Mouse (Mus musculus) kidney, adult 2 months (tissue): ENCODE measurements around the gene Ston1. TPM values are rescaled to one million over a fixed set of nuclear protein-coding genes. Genes with fewer than 3 reads are reported as not detected.

ENCODE experiments used
- DNase-seq: peaks from one replicate; pipeline ENCODE4 v3.0.0; 2021
- H3K27ac ChIP-seq: fragments of 200-500 bp; 2 replicates; pipeline ENCODE4 v1.5.1; 2012; ENCODE audit warnings: low read depth, low read length, control low read depth, inconsistent platforms; ENCODE audit not compliant: insufficient read depth
- H3K27me3 ChIP-seq: fragments of 200-500 bp; replicated peaks from 2 replicates; pipeline ENCODE4 v1.6.1; 2012; ENCODE audit warnings: mild to moderate bottlenecking, moderate library complexity, low read length, inconsistent platforms; ENCODE audit not compliant: control insufficient read depth, insufficient read depth
- H3K36me3 ChIP-seq: fragments of 200-500 bp; 2 replicates; pipeline ENCODE4 v1.6.1; 2012; ENCODE audit warnings: mild to moderate bottlenecking, moderate library complexity, low read length, inconsistent platforms; ENCODE audit not compliant: control insufficient read depth, insufficient read depth
- H3K4me1 ChIP-seq: fragments of 200-500 bp; 2 replicates; pipeline ENCODE4 v1.6.1; 2011; ENCODE audit warnings: low read length; ENCODE audit not compliant: control insufficient read depth, insufficient read depth
- H3K4me3 ChIP-seq: fragments of 200-500 bp; 2 replicates; pipeline ENCODE4 v1.5.1; 2011; ENCODE audit warnings: mild to moderate bottlenecking, low read depth, low read length, control low read depth; ENCODE audit not compliant: insufficient read depth
- CTCF ChIP-seq: fragments of 200-500 bp; conservative IDR thresholded peaks from 2 replicates; pipeline ENCODE4 v1.5.1; 2011; ENCODE audit warnings: low read depth, mild to moderate bottlenecking, control low read depth, low read length, moderate library complexity, mixed read lengths; ENCODE audit not compliant: insufficient read depth, insufficient read length
- POLR2A ChIP-seq: fragments of 200-500 bp; IDR thresholded peaks from one replicate; pipeline ENCODE4 v1.6.1; 2011; ENCODE audit warnings: low read depth, low read length, control low read depth
- WGBS: fragments of 180-500 bp; shearing (Covaris S2); methylation state at CpG from one replicate; pipeline ENCODE4 v1.1.7; 2018; 5-methylcytosine and 5-hydroxymethylcytosine counted together
- polyA plus RNA-seq: library from polyadenylated mRNA; depleted of rRNA; stranded (reverse); fragments of >200 nt; gene quantifications from 2 replicates; pipeline ENCODE4 v1.2.3, GENCODE M21; 2012

The Ston1 gene
- polyA plus RNA-seq, 1 experiment, result 25.6 TPM

DNA sequence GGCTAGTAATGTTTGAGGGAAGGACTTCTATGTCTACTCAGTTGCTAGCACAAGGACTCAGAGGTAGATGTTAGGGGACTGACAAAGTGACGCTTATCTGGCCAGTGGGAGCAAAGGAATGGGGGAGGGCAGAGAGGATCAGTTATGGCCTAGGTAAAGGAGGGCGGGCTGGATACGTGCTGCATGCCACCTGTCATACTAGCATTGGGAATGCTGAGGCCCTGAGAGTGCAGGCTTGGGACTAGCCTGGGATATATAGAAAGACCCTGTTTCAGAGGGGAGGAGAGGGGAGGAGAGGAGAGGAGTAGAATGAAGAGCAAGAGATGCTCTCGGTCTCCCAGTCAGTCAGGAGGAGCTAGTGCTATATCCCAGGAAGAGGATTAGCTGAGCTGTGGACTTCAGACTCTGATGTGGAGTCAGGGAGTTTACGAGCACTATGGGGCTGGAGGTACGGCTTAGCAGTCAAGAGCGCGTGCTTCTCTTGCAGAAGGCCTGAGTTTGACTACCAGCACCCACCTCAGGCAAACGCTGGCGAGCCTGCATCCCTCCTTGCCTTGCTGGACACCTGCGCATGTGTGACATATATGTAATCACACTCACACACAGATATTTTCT, 43.9 kb upstream of the Ston1 start:
- peak overlapping the region; percentile 67 for H3K27ac ChIP-seq
- no peaks in the 10 kb centered on the region for H3K36me3 ChIP-seq
- H3K4me3 ChIP-seq, result no peak overlapping the region
- no peak for TF ChIP-seq POLR2A
- no peak for TF ChIP-seq CTCF
- H3K4me1 ChIP-seq, result peaks cover 33% of the 10 kb centered on the region
- whole genome bisulfite sequencing, result 66% methylated on average over 11 of the region's 11 CpGs
- peak; percentile 65 for DNase-seq
- H3K27me3 ChIP-seq, result no peaks in the 10 kb centered on the region

DNA sequence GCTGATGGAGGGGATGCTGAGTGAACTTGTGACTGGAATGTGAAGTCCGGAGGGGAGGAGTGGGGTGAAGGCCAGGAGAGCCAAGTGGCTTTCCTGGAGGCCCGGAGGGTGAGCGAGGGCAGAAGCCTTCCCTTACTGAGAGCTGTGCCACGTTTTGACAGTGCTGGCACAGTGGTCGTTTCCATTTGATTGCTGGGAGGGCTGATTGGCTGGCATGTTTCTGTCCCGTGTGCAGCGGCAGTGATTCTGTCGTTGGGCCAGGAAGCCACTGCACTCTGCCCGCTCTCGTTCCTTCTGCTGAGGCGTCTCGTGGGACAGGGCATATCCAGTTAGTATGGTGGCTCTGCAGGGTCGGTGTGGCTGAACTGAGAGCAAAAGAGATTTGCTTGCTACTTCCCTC, 41.3 kb upstream of the Ston1 start:
- Histone ChIP-seq H3K4me3 (no peak overlapping the region), H3K36me3 (no peaks in the 10 kb centered on the region), H3K27me3 (no peaks in the 10 kb centered on the region), H3K27ac (peak overlapping the region; percentile 61), H3K4me1 (peaks cover 36% of the 10 kb centered on the region)
- TF ChIP-seq CTCF (no peak), POLR2A (no peak)
- 55% methylated on average over 13 of the region's 13 CpGs for WGBS
- DNase-seq, result no peak

- Histone ChIP-seq H3K36me3 (no peaks in the 10 kb centered on the region), H3K27me3 (no peaks in the 10 kb centered on the region), H3K27ac (no peak overlapping the region), H3K4me1 (peaks cover 36% of the 10 kb centered on the region), H3K4me3 (no peak overlapping the region)
- 85% methylated on average over 4 of the region's 4 CpGs for WGBS
- no peak for DNase-seq
- TF ChIP-seq CTCF (no peak), POLR2A (no peak)
Measured at GRCm38 (mm10) chr17:88556688-88557087, 40.8 kb upstream of the Ston1 start.

DNA sequence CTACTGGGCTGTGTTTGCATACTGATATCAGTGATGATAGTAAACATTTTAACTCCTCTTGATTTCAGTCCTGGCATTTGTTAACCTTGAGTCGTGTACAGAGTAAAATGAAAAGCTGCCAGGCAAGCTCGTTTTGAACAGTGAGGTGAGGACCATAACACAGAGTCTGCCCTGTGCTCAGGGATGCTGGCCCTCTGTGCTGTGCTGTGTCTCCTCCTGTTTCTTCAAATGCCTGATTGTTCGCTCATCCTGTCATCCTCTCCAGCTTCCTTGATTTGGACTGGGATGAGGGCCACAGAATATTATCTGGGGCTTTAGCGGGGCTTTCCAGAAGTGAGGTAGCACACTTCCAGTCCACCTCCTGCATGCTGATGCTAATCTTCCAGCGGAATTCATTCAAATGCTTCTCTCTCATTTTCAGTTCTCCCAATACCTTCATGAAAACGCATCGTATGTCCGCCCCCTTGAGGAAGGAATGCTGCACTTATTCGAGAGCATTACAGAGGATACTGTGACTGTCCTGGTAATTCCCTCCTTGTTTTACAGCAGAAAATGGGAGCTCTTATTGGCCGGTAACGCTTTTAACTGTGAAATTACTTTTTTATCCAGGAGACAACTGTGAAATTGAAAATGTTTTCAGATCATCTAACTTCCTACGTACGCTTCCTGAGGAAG, 39.2 kb upstream of the Ston1 start:
- Histone ChIP-seq H3K36me3 (no peaks in the 10 kb centered on the region; the same call in 1 of the 2 replicates), H3K27me3 (no peaks in the 10 kb centered on the region), H3K4me1 (peaks cover 24% of the 10 kb centered on the region), H3K4me3 (no peak overlapping the region), H3K27ac (no peak overlapping the region)
- peak; percentile 91 for DNase-seq
- TF ChIP-seq CTCF (peak; percentile 43; the same call in 1 of the 2 replicates), POLR2A (no peak)
- WGBS, result 30% methylated on average over 13 of the region's 13 CpGs

DNA sequence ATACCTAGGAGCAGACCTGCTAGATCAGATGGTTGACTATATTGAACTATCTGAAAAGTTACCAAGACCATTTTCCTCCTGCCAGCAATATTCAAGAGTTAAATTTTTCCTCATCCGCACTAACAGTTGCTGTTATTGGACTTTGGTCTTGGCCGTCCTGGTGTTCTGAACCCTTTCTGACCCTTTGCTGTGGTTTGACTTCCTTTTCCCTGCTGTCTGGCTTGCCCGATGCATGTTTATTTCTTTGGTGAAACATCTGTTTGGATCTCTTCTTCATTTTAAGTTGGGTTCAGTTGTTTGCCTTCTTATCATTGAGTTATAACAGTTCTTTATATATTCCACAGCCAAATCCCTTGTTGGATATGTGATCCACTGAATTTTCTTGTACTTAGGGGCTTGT, 33.9 kb upstream of the Ston1 start:
- TF ChIP-seq POLR2A, result no peak
- TF ChIP-seq CTCF, result no peak
- Histone ChIP-seq H3K4me3 (no peak overlapping the region), H3K4me1 (peaks cover 9% of the 10 kb centered on the region), H3K36me3 (peaks cover 3% of the 10 kb centered on the region), H3K27me3 (no peaks in the 10 kb centered on the region), H3K27ac (peak overlapping the region; percentile 69; the same call in 1 of the 2 replicates)
- DNase-seq, result peak; percentile 88
- WGBS, result 40% methylated on average over 3 of the region's 3 CpGs

DNA sequence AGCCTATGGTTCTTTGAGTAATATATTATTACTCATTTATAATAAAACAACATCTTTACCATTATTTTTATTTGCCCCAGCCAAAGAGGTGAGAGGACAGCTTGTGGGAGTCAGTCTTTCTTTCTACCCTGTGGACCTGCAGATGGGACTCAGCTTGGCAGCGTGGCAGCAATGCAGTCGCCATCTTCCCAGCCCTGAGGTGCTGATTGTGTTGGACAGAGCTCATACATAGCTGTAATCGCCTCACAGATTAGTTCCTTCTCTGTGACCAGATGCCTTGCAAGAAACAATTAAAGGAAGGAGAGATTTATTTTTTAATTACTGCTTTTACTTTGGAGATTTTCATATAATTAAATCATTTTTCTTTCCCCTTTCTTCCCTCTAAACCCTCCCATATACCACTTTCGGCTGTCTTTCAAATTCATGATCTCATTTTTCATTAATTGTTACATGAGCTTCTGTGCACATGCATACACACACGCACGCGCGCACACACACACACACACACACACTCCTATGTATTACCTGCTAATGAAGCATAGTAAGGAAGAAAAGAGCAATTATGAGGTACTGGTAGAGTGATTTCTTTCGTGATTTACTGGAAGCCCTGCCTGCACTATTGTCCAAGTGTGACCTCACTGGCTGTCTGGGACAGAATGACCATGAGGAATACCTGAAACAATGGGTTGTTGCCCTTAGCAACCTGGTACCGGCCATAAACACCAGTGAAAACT, 27.5 kb upstream of the Ston1 start:
- WGBS, result 85% methylated on average over 10 of the region's 10 CpGs
- no peak for TF ChIP-seq POLR2A
- no peak for TF ChIP-seq CTCF
- H3K27me3 ChIP-seq, result no peaks in the 10 kb centered on the region
- H3K36me3 ChIP-seq, result peaks cover 7% of the 10 kb centered on the region
- no peak for DNase-seq
- H3K27ac ChIP-seq, result no peak overlapping the region
- no peaks in the 10 kb centered on the region; the same call in 1 of the 2 replicates for H3K4me1 ChIP-seq
- H3K4me3 ChIP-seq, result no peak overlapping the region

DNA sequence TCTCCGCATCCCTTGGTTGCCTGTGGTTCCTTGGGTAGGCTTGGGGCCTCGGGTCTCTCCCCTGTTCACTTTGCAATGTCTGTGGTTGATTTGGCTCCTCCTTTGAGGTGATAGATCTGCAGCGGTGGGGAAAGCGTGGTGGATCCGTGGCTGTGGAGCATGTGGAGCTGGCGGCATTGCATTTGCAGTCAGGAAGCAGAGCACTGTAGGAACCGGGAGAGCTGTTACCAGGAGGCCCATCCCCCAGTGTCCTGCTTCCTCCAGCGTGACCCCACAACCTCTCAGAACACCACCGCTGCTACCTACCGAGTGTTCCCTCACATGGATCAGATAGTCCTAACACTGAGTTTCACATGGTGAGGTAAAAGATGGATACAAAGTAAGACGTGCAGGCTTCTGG, 26.7 kb upstream of the Ston1 start:
- H3K36me3 ChIP-seq, result peaks cover 7% of the 10 kb centered on the region
- H3K4me3 ChIP-seq, result no peak overlapping the region
- no peaks in the 10 kb centered on the region for H3K4me1 ChIP-seq
- H3K27me3 ChIP-seq, result no peaks in the 10 kb centered on the region
- 89% methylated on average over 11 of the region's 11 CpGs for WGBS
- DNase-seq, result no peak
- TF ChIP-seq CTCF (no peak), POLR2A (no peak)
- no peak overlapping the region for H3K27ac ChIP-seq
